Comparison of ENCODE assay signal across 8 mouse cellular contexts in the genomic region with DNA sequence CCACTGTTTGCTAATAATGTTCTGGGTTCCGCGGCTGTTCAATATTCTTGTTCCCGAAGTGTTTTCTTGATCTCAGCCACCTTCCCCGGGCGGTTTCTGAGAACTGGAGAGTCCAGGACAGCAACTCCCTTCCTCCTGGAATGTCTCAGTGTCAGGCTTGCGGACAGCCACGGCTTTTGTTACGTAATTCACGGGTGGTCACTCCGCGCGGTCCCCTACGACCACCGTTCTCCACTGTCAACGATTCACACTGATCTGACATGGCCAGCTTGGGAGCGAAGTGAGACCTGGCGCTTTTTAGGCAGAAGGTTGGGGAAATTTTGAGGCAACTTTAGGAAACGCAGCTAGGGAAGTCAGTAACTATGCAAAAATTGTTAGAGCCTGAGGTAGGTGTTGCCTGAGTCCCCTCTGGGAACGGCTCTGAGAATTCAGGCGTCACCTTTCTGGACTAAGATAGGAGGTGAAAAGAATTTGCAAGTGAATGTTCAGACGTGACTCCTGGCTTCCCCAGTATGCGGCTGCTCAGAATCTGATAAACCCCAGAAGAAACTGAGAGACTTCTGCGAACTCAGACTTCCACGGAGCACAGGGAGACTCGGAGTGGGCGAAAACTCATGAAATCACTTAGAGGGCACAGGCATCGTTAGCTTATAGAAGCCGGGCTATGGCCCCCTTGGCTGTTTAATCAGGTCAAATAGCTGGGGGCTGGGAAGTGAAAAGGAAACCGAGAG. TPM values are rescaled to one million over a fixed set of nuclear protein-coding genes. Genes with fewer than 3 reads are reported as not detected.
DNase-seq lines count a peak whose midpoint lies in the region; ATAC-seq lines count a peak whose summit lies in the region.

No protein-coding gene starts in this region.

- H3K4me1 ChIP-seq in embryonic facial prominence, embryonic 15.5 days = peaks cover 35% of the 10 kb centered on the region
- peaks cover 19% of the 10 kb centered on the region for H3K4me1 ChIP-seq in hindbrain, embryonic 12.5 days
- peaks cover 41% of the 10 kb centered on the region for H3K4me1 ChIP-seq in limb, embryonic 15.5 days

- WGBS in embryonic facial prominence, embryonic 15.5 days = under 1% methylated on average over 29 of the region's 29 CpGs
- WGBS in hindbrain, embryonic 12.5 days = under 1% methylated on average over 29 of the region's 29 CpGs
- under 1% methylated on average over 29 of the region's 29 CpGs for WGBS in limb, embryonic 15.5 days

- H3K9ac ChIP-seq in embryonic facial prominence, embryonic 15.5 days = no peak overlapping the region
- H3K9ac ChIP-seq in hindbrain, embryonic 12.5 days = peak overlapping the region; percentile 51; the same call in 1 of the 2 replicates
- H3K9ac ChIP-seq in limb, embryonic 15.5 days = no peak overlapping the region

- peak overlapping the region; percentile 100 for H3K4me2 ChIP-seq in embryonic facial prominence, embryonic 15.5 days (replicated peaks)
- peak overlapping the region; percentile 92 for H3K4me2 ChIP-seq in hindbrain, embryonic 12.5 days (replicated peaks)
- peak overlapping the region; percentile 100 for H3K4me2 ChIP-seq in limb, embryonic 15.5 days

- H3K27me3 ChIP-seq in embryonic facial prominence, embryonic 15.5 days = peaks cover 28% of the 10 kb centered on the region
- no peaks in the 10 kb centered on the region; the same call in 1 of the 2 replicates for H3K27me3 ChIP-seq in hindbrain, embryonic 12.5 days
- peaks cover 42% of the 10 kb centered on the region for H3K27me3 ChIP-seq in limb, embryonic 15.5 days

- 0 out of 2 replicates have a peak, but pooled peaks cover 4% of the 10 kb centered on the region for H3K9me3 ChIP-seq in embryonic facial prominence, embryonic 15.5 days (replicated peaks)
- H3K9me3 ChIP-seq in hindbrain, embryonic 12.5 days (replicated peaks) = peaks cover 7% of the 10 kb centered on the region
- H3K9me3 ChIP-seq in limb, embryonic 15.5 days = no peaks in the 10 kb centered on the region

- peak; percentile 13 to 26 for DNase-seq in layer of hippocampus, postnatal 36 days
- DNase-seq in layer of hippocampus, adult 11-12 months (ENCODE audit: low spot score) = no peak
- DNase-seq in adrenal gland, postnatal 36 days = peak; percentile 32 to 42
- peak; percentile 69 for DNase-seq in neural tube, embryonic 10.5 days (ENCODE audit: extremely low spot score, low spot score)
- DNase-seq in left cerebral cortex, adult 11 months (ENCODE audit: low spot score) = no peak

- peak overlapping the region; percentile 66 for H3K4me3 ChIP-seq in embryonic facial prominence, embryonic 15.5 days (replicated peaks)
- peak overlapping the region; percentile 75 for H3K4me3 ChIP-seq in hindbrain, embryonic 12.5 days
- peak overlapping the region; percentile 64 for H3K4me3 ChIP-seq in limb, embryonic 15.5 days

- H3K36me3 ChIP-seq in embryonic facial prominence, embryonic 15.5 days = no peaks in the 10 kb centered on the region
- H3K36me3 ChIP-seq in hindbrain, embryonic 12.5 days = no peaks in the 10 kb centered on the region
- no peaks in the 10 kb centered on the region for H3K36me3 ChIP-seq in limb, embryonic 15.5 days

- ATAC-seq in embryonic facial prominence, embryonic 15.5 days (ENCODE audit: insufficient number of reproducible peaks, low FRiP score, low TSS enrichment, low read depth) = no peak
- ATAC-seq in hindbrain, embryonic 12.5 days (ENCODE audit: low FRiP score) = no peak
- no peak for ATAC-seq in limb, embryonic 15.5 days (ENCODE audit: insufficient number of reproducible peaks, low FRiP score, low TSS enrichment, low read depth)

- no peak overlapping the region for H3K27ac ChIP-seq in embryonic facial prominence, embryonic 15.5 days (replicated peaks)
- H3K27ac ChIP-seq in hindbrain, embryonic 12.5 days = no peak overlapping the region
- H3K27ac ChIP-seq in limb, embryonic 15.5 days = no peak overlapping the region

RNA-seq across cellular contexts. Expression of a gene that starts 0.9 kb away (rescaled TPM):
- 10 to 100 TPM; 26.1 to 28.1 TPM for total RNA-seq in layer of hippocampus, postnatal 36 days (2021)
- total RNA-seq in adrenal gland, postnatal 36 days (2021) = 10 to 100 TPM; 10.9 to 12.6 TPM
- 3.9 and 4.6 TPM in 2 replicates for polyA plus RNA-seq in embryonic facial prominence, embryonic 15.5 days (2015; fragmentation: Nextera tagmentation; extraction: Ambion mirVana)
- polyA plus RNA-seq in hindbrain, embryonic 12.5 days (2016; fragmentation: Nextera tagmentation; extraction: Ambion mirVana) = 18.0 and 21.6 TPM in 2 replicates
- polyA plus RNA-seq in limb, embryonic 15.5 days (2015; fragmentation: Nextera tagmentation; extraction: Ambion mirVana) = 3.2 TPM in 2 replicates

RNA-seq across cellular contexts. Expression of a gene that starts 31.9 kb away (rescaled TPM):
- total RNA-seq in layer of hippocampus, postnatal 36 days (2021) = 10 to 100 TPM; 26.4 to 32.1 TPM
- 10 to 100 TPM; 43.5 to 46.8 TPM for total RNA-seq in adrenal gland, postnatal 36 days (2021)
- polyA plus RNA-seq in embryonic facial prominence, embryonic 15.5 days (2015; fragmentation: Nextera tagmentation; extraction: Ambion mirVana) = 47.7 and 48.1 TPM in 2 replicates
- polyA plus RNA-seq in hindbrain, embryonic 12.5 days (2016; fragmentation: Nextera tagmentation; extraction: Ambion mirVana) = 28.2 and 29.9 TPM in 2 replicates
- 53.0 and 55.7 TPM in 2 replicates for polyA plus RNA-seq in limb, embryonic 15.5 days (2015; fragmentation: Nextera tagmentation; extraction: Ambion mirVana)

Comparison
In these comparisons a context has a peak if more than half of its experiments do, and no peak if none do; other contexts are left out.
1. DNase-seq: peak in layer of hippocampus, postnatal 36 days (2 of 2), adrenal gland, postnatal 36 days (2 of 2) and neural tube, embryonic 10.5 days (single experiment); none in layer of hippocampus, adult 11-12 months (single experiment) and left cerebral cortex, adult 11 months (single experiment).
2. Peak in every context shown above with its lines, with median percentiles within 50 percentile points of each other: H3K4me2 ChIP-seq and H3K4me3 ChIP-seq.